Mouse (Mus musculus) adrenal gland, postnatal 10 days (tissue): ENCODE data around the gene Spin1. TPM values are rescaled to one million over a fixed set of nuclear protein-coding genes. Genes with fewer than 3 reads are reported as not detected.

ENCODE experiments used
- DNase-seq: peaks from one replicate; pipeline ENCODE4 v3.0.0; 2021; ENCODE audit warnings: mixed read lengths
- total RNA-seq, 2 experiments: library from RNA; stranded (reverse); gene quantifications; 2 replicates each; pipeline ENCODE4 v1.2.3; 2021

The Spin1 gene
- total RNA-seq, 2 experiments from 2014 or later: 63.9 to 68.1 TPM

GRCm38 (mm10) chr13:51136996-51137701, 36.5 kb downstream of the Spin1 start:
- DNase-seq: peak; percentile 38

GRCm38 (mm10) chr13:51137702-51138031, 37.0 kb downstream of the Spin1 start:
- no peak for DNase-seq

- DNase-seq: no peak
These were observed 46.4 kb downstream of the Spin1 start for GRCm38 (mm10) chr13:51147106-51147505.

- no peak for DNase-seq
These were observed 52.4 kb downstream of the Spin1 start for GRCm38 (mm10) chr13:51152966-51153669.

- DNase-seq: no peak
These were observed 53.0 kb downstream of the Spin1 start for GRCm38 (mm10) chr13:51153670-51154030.

GRCm38 (mm10) chr13:51155178-51156013, 54.7 kb downstream of the Spin1 start:
- peak; percentile 45 for DNase-seq

GRCm38 (mm10) chr13:51156014-51156386, 55.3 kb downstream of the Spin1 start:
- peak; percentile 24 for DNase-seq

GRCm38 (mm10) chr13:51157291-51157690, 56.6 kb downstream of the Spin1 start:
- no peak for DNase-seq

- DNase-seq: no peak
These were observed 61.0 kb downstream of the Spin1 start for GRCm38 (mm10) chr13:51161672-51162071.

- no peak for DNase-seq
These were observed 61.6 kb downstream of the Spin1 start for GRCm38 (mm10) chr13:51162246-51162645.

- DNase-seq: no peak
These were observed 66.0 kb downstream of the Spin1 start for GRCm38 (mm10) chr13:51166711-51167110.

GRCm38 (mm10) chr13:51170215-51170614, 69.5 kb downstream of the Spin1 start:
- no peak for DNase-seq

GRCm38 (mm10) chr13:51170691-51171680, 70.3 kb downstream of the Spin1 start, which contains the start of gene Nxnl2:
Gene Nxnl2, plus strand, starts transcription at chr13:51171022.
- peak; percentile 70 for DNase-seq

GRCm38 (mm10) chr13:51172601-51173000, 71.9 kb downstream of the Spin1 start:
- no peak for DNase-seq

- no peak for DNase-seq
These were observed 78.3 kb downstream of the Spin1 start for GRCm38 (mm10) chr13:51178932-51179331.

- DNase-seq: no peak
These were observed 78.7 kb downstream of the Spin1 start for GRCm38 (mm10) chr13:51179362-51179761.

- no peak for DNase-seq
These were observed 81.6 kb downstream of the Spin1 start for GRCm38 (mm10) chr13:51182236-51182635.

- no peak for DNase-seq
These were observed 84.2 kb downstream of the Spin1 start for GRCm38 (mm10) chr13:51184896-51185295.

- DNase-seq: no peak
These were observed 89.7 kb downstream of the Spin1 start for GRCm38 (mm10) chr13:51190336-51190735.

- peak; percentile 55 for DNase-seq
These were observed 90.9 kb downstream of the Spin1 start for GRCm38 (mm10) chr13:51191416-51192140.

GRCm38 (mm10) chr13:51193893-51194292, 93.2 kb downstream of the Spin1 start:
- no peak for DNase-seq
